Mouse (Mus musculus) thymus, adult 2 months (tissue): ENCODE measurements around the gene Rab17. TPM values are rescaled to one million over a fixed set of nuclear protein-coding genes. Genes with fewer than 3 reads are reported as not detected.

Experiments
- DNase-seq: peaks from one replicate; pipeline ENCODE4 v3.0.0; 2021
- H3K27ac ChIP-seq: fragments of 200-500 bp; 2 replicates; pipeline ENCODE4 v1.5.1; 2012; ENCODE audit warnings: low read length, control low read depth; ENCODE audit not compliant: control insufficient read depth, insufficient read depth
- H3K27me3 ChIP-seq: fragments of 200-500 bp; 2 replicates; pipeline ENCODE4 v1.6.1; 2012; ENCODE audit warnings: mild to moderate bottlenecking, low read length, moderate library complexity, mixed read lengths; ENCODE audit not compliant: control insufficient read depth, insufficient read depth
- H3K36me3 ChIP-seq: fragments of 200-500 bp; 2 replicates; pipeline ENCODE4 v1.6.1; 2012; ENCODE audit warnings: mild to moderate bottlenecking, low read length, moderate library complexity; ENCODE audit not compliant: control insufficient read depth, insufficient read depth
- H3K4me1 ChIP-seq: fragments of 200-500 bp; replicated peaks from 2 replicates; pipeline ENCODE4 v1.6.1; 2012; ENCODE audit warnings: low read length; ENCODE audit not compliant: control insufficient read depth, insufficient read depth
- H3K4me3 ChIP-seq: fragments of 200-500 bp; 2 replicates; pipeline ENCODE4 v1.5.1; 2012; ENCODE audit warnings: mild to moderate bottlenecking, low read length, control low read depth, moderate library complexity; ENCODE audit not compliant: control insufficient read depth, insufficient read depth
- CTCF ChIP-seq: fragments of 200-500 bp; IDR thresholded peaks from 2 replicates; pipeline ENCODE4 v1.5.1; 2012; ENCODE audit warnings: mild to moderate bottlenecking, control low read depth, low read length, moderate library complexity, borderline replicate concordance; ENCODE audit not compliant: control insufficient read depth, poor library complexity, insufficient read depth; ENCODE audit errors: extremely low read depth
- POLR2A ChIP-seq: fragments of 200-500 bp; IDR thresholded peaks from 2 replicates; pipeline ENCODE4 v1.6.1; 2012; ENCODE audit warnings: mild to moderate bottlenecking, low read length, control low read depth, moderate library complexity; ENCODE audit not compliant: control insufficient read depth, poor library complexity, insufficient read depth; ENCODE audit errors: extremely low read depth
- polyA plus RNA-seq: library from polyadenylated mRNA; depleted of rRNA; stranded (reverse); fragments of >200 nt; gene quantifications from 2 replicates; pipeline ENCODE4 v1.2.3, GENCODE M21; 2012; rRNA removed

Rab17 gene
- polyA plus RNA-seq, 1 experiment: 0.94 TPM

GRCm38 (mm10) chr1:90909161-90909560, 60.3 kb downstream of the Rab17 start:
- no peak for TF ChIP-seq CTCF
- no peak for TF ChIP-seq POLR2A
- no peaks in the 10 kb centered on the region; the same call in 1 of the 2 replicates for H3K27me3 ChIP-seq
- H3K4me1 ChIP-seq: no peaks in the 10 kb centered on the region
- H3K36me3 ChIP-seq: no peaks in the 10 kb centered on the region
- H3K4me3 ChIP-seq: no peak overlapping the region
- no peak overlapping the region for H3K27ac ChIP-seq
- no peak for DNase-seq

Other genes starting within 250 kb of the Rab17 start
- 6.5 and 6.8 TPM in 2 replicates for gene Col6a3, start 125.7 kb downstream of the Rab17 start, polyA plus RNA-seq
- 1.4 and 2.0 TPM in 2 replicates for gene Mlph, start 54.6 kb downstream of the Rab17 start, polyA plus RNA-seq
- not detected in 2 replicates for gene Prlh, start 16.6 kb downstream of the Rab17 start, polyA plus RNA-seq
- gene Lrrfip1, start 29.1 kb upstream of the Rab17 start, polyA plus RNA-seq: 24.1 and 31.8 TPM in 2 replicates
- gene Rbm44, start 175.4 kb upstream of the Rab17 start, polyA plus RNA-seq: 0.27 and 0.70 TPM in 2 replicates
- 261 and 288 TPM in 2 replicates for gene Ramp1, start 210.2 kb upstream of the Rab17 start, polyA plus RNA-seq